Mouse (Mus musculus): ENCODE measurements around the gene Chrne.

DNA sequence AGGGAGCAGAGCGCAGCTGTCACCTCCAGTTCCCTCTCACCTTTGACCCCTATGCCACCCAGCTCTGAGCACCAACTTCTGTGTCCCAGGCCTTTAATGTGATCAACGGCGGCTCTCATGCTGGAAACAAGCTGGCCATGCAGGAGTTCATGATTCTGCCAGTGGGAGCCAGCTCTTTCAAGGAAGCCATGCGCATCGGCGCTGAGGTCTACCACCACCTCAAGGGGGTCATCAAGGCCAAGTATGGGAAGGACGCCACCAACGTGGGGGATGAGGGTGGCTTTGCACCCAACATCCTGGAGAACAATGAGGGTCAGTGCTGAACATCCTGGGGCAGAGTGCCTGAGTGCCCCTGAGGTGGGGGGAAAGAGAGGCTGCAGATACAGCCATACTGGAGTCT lies 41.6 kb upstream of the Chrne start:
- TF ChIP-seq POLR2A (IDR thresholded peaks at IDR 0.05; ENCODE audit: low read depth, low read length), result no peak
- TF ChIP-seq CTCF (IDR thresholded peaks at IDR 0.05; ENCODE audit: extremely low read depth, insufficient read length, insufficient replicate concordance, low read depth, low read length), result no peak
